Mouse (Mus musculus) adrenal gland, postnatal 36 days (tissue): ENCODE results near the gene Slu7. TPM values are rescaled to one million over a fixed set of nuclear protein-coding genes. Genes with fewer than 3 reads are reported as not detected.

Experiments used
- DNase-seq, 2 experiments: peaks; one replicate each; pipeline ENCODE4 v3.0.0; 2021; ENCODE audit warnings: mixed read lengths in 1 of 2
- total RNA-seq, 2 experiments: library from RNA; stranded (reverse); gene quantifications; 2 replicates each; pipeline ENCODE4 v1.2.3; 2021

The Slu7 gene
- total RNA-seq, 2 experiments from 2014 or later, result 42.7 to 43.1 TPM

DNA sequence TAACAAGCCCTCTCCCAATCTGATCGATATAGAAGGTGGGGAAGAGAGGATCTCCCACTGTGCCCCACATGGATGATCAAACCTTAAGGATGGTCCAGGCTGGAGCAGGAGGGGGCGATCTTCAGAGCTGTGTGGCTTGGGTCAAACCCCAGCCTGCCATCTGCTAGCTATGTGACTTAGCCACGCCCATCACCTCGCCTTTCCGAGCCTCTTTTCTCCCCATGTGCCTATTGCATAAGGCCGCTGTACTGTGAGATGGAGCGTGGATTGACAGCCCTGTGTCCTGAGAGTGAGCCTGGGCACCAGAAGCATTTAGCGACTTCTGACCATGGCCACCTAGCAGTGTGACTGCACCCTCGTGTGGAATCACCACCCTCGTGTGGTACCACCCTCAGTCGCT lies 51.1 kb downstream of the Slu7 start:
- no peak for DNase-seq

DNA sequence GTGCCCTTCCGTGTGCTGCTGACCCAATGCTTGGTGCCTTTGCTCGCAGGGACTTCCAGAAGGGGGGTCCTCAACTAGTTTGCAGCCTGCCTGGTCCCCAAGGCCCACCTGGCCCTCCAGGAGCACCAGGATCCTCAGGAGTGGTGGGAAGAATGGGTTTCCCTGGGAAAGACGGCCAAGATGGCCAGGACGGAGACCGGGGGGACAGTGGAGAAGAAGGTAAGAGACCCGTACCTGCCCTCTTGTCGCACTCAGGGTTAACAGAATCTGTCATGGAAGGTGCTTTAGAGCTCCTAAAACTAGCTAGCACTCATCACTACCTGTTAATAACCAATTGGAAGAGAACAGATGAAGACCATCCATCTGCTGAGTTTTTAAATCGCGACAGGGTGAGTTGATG lies 52.3 kb downstream of the Slu7 start:
- DNase-seq, result no peak

DNA sequence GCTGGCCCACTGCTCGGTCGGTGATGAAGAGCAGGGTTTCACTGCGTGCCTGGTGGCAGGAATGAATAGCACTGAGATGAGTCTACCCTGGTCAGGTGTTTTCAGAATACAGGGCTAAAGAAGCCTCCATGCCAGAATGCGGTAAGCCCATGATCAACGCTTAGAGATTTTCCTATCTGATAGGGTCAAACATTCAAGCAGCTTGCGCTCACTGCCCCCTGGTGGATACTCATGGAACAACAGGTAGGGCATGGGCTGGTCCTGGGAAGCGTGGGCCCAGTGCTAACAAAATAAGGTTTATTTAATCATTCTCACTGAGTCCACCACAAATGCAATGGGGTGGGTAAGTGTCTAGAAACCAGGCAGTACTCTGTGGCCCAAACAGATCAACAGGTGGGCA lies 59.1 kb downstream of the Slu7 start:
- DNase-seq, result peak; percentile 77 to 84

DNA sequence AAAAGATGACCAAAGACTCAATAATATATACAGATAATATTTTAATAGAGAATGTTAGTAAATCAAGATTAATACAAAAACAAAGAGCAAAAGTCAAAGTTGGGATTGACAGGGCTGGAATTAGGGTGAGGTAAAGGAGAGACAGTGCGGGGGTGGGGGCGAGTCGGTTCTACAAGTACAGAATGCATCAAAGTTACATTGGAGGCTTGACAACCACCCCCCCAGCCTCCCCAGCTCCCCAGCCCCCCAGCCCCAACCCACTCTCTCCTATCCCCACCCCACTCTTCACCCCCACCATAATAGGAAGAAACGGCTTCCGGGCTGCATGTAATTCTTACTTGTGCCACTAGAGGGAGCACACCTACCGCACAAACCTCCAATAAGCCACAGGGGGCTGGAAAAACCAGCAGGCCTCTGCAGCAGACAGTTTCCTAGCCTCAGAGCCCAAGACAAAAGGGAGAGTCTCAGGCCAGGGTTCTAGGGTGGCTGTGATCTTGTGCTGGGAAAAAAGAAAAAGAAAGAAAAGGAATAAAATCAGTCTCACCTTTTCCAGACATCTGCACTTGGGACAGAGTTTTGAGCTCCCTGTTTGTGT lies 60.4 kb downstream of the Slu7 start:
- peak; percentile 62 to 72 for DNase-seq

DNA sequence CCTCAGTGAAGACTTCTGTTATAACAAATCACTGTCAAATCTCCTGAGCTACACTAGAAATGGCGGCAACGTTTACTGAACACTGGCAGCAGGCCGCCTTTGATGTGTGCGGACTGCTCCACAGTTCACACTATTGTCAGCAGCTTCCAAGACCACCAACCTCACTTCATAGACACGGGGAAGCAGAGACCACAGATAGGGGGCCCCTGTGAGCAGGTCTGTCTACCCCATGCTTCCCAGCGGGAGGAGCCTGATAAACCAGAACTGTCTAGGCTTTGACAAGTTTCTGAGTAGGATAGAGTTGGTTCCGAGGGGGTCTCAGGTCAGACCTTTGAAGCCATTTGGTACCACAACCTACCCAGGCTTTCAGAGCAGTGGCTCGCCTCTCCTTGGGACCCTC lies 61.5 kb downstream of the Slu7 start:
- DNase-seq, result no peak

DNA sequence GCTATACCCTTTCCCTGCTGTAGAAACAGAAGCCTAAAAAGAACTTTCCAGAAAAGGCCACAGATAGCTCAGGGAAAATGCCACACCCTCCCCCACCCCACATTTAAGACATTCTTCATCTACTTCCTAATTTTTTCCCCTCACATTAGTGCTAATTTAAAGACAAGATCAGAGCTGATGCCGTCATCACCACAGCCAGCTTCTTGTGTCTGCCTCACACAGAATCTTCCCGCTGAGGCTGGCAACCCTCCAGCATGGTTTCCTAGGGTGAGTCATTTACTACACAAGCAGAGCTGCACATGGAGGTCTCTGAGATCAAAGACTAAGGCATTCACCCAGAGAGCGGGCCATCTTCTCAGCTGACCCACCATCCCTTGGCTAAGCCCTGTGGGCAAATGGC lies 62.0 kb downstream of the Slu7 start:
- DNase-seq, result peak; percentile 92 to 94

Other genes with a start within 250 kb of the Slu7 start
- gene Pttg1, start 7.5 kb upstream of the Slu7 start, total RNA-seq, result 10 to 100 TPM; 38.6 to 47.6 TPM
- 10 to 100 TPM in 1 of 2 experiments, 1 to 10 TPM in 1; 4.7 to 11.3 TPM for gene C1qtnf2, start 40.5 kb downstream of the Slu7 start, total RNA-seq
- gene Ccnjl, start 95.0 kb downstream of the Slu7 start, total RNA-seq, result 1 to 10 TPM; 2.1 TPM
- gene 4933415A04Rik, start 153.3 kb downstream of the Slu7 start, total RNA-seq, result 1 to 10 TPM in 1 of 2 experiments, under 1 TPM in 1; 0.36 to 1.0 TPM
- not detected for gene Fabp6, start 167.8 kb downstream of the Slu7 start, total RNA-seq
- gene Pwwp2a, start 248.3 kb downstream of the Slu7 start, total RNA-seq, result 10 to 100 TPM; 32.4 to 37.3 TPM